Mouse (Mus musculus): ENCODE results near the gene Trmt1.

GRCm38 (mm10) chr8:84640010-84640588 lies 46.0 kb upstream of the Trmt1 start:
- TF ChIP-seq CTCF (IDR thresholded peaks at IDR 0.05) (no peak), EP300 (IDR thresholded peaks at IDR 0.05) (no peak)

Data from lung, postnatal 0 days (tissue).